Mouse (Mus musculus) T-helper 17 cell (primary cell): Measurements from ENCODE around the gene Agbl3.

Experiments
- in situ Hi-C, 2 experiments: fragments of 300-600 bp; cut with MboI, MseI; formaldehyde crosslinking; loops; 1 replicate in 1 of 2; 2 replicates in 1 of 2; pipeline ENCODE4 v1.15.1; 2025; ENCODE audit warnings: high pct_unique_total_duplicates in 2 of 2

Agbl3 gene

DNA sequence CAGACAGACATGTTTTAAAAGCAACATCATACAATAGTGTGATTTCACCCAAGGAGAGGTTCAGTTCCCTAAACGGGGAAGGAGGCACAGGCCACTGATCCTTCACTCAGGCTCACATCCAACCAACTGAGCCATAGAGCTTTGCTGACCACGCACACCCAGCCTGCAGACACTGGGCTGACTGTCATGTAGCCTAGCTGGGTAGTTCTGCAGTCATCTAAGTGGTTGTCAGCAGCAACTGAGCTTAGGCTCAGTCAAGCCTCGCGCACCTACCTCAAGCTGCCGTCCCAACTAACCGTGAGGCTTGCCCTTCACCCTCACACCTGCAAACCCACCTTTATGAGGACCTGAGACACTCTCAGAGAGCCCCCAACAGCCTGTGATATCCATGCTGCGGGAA, 91.7 kb downstream of the Agbl3 start:
- in situ Hi-C loops, result no loop called here

DNA sequence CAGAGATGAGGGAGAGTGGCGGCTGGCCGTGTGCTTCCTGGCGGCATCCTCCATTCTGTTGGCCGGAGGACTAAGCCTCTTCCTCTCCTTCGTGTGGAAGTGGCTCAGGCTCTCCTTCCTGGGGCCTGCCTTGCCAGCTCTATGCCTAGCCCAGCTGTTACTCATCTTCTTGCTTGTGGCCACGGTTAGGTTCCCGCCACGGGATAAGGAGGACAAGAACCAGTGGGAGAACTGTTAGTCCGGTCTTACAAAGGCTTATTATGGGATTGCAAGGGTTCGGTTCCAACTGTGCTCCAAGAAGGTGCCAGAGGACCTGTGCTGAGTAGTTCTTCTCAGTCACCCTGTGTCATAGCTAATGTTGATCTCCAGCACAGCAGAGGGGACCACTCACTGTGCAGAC, 92.6 kb downstream of the Agbl3 start:
- in situ Hi-C loops, result no loop called here

DNA sequence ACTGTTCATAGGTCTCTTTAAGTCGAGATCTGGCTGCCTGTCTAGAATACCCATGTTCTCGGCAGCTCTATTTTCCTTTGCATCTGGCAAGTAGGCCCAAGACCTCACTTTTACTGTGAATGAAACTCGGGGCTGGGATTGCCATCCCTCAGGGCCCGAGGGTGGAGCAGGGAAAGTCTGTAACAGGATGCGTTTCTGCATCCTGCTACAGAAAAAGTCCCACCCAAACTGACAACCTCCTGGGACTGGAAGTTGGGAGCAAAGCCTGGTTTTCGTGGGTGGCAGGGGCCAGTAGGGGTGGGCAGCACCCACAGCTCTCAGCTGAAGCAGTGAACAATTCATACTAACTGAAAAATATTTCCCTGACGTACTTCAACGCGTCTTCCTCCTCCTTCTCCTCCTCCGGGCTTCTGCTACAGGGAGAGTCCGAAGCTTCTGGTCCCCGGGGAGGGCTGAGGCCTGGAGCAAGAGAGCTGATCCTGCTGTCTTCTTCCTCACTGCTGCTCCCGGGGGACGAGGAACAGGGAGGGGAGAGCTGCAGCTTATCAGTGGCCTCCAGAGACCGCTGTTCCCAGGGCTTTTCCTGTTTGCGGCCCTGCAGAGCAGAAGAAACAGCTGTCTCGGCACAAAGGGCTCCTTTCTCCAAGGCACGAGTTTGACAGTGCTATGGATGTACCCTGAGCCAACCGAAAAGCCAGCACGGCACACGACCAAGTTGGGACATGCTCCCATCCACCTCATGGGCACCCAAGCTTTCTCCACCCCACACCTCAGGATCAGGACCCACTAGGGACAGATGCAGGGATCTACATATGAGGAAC, 94.1 kb downstream of the Agbl3 start:
- in situ Hi-C loops, result no loop called here

DNA sequence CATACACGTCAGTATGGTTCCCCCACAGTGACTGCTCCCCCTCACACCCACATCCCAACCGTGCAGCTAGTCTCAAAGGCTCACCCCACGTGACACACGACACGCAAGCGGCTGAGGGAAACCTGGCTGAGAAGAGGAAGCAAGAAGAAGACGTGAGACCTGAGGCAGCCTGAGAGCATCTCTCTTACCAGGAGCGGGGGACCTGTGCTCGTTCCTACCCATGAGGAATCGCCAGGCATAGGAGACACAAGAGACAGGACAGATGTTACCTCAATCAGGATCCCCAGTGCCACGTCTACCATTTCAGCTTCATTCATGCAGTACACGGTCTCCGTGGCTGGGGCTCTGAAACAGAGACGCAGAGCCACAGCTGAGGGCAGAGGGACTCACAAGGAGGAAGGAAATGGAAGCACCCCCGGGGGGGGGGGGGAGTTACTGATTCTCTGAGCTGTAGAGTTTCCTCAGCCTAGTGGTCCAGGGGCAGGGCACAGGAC, 95.1 kb downstream of the Agbl3 start:
- in situ Hi-C loops, result no loop called here

DNA sequence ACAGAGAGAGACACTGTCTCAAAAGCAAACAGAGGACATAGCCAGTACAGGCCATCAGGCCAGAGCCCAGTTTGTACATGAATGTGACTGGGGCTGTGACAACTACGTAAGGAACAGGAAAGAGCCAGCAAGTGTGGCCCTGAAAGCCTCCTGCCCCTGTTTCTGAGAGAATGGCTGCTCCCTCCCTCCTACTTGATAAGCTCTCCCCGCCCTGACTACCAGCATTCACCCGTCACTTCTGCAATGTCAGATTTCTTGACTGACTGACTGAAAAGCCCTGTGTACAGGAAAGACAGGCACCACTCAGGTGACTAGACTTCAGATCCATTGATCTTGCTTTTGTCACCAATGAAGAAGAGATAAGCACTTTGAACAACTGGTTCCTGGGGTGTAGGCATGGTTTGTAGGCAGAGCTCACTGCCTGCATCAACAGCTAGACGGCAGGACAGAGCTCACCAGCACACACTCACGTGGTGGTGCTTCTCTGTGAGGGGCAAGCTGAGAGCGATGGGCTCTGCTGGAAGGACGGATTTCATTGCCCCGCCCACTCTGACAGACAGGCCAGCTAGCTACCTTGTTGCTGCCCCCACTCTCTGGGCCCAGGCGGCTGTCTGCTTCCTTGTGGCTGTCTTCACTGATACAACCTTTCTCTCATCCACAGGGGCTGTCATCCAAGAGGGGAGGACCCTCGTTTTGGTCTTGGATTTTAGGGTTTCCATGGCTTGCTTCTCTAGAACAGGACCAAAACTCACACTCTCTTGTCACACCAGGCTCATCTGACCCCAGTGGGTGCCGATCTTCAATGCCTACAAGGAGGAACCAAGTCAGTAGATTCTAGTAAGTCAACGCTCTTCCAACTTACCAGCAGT, 96.0 kb downstream of the Agbl3 start:
- in situ Hi-C loops, result no loop called here

DNA sequence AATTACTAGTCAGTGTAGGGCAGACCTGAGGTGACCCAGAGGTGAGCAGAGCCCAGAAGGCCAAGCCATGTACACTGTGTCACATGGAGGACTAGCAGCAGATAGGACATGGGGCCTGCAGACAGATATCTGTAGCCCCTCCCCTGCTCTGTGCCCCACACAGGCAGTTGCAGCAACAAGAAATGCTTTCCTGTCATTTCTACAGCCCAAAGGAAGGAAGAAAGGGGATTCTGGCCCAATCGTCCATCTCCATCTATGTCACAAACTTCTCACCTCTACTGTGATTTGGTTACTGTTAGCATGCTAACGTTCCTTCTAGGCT, 96.6 kb downstream of the Agbl3 start:
- in situ Hi-C loops, result no loop called here

DNA sequence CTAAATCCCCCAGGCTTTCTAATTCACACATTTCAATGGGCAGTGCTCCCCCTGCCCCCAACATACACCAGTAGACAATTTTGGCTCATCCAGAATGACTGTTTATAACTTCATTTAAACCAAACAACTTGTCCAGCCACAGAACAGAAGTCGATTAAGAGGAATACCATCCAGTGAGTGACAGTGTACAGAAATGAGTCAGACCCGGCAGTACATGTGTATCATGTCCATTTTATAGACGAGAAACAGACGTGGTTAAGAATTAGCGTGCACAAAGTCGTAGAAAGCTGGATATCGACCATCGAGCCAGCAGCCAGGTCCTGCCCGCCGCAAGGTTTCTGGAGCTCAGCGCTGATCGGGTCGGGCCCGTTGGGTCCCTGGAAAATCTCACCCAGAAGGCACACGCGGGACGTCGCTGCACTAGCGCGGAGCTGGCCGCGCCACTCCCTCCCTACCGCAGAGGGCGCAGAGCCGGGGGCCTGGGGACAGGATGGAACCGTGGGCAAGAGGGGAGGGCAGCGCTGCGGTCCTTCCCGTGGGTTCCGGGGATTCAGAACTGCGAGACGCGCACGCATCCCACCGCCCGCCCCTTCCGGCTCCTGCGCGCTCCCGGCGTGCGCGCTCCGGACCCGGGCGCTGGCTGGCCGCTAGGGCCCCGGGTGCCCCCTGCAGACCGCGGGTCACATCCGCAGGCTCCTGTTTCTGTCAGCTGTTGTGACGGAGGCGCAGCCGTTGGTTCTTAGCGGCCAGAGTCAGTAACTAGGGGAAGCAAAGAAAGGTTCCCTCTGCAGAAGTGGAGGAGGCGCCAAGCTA, 97.5 kb downstream of the Agbl3 start, which contains the start of gene Cyren:
Gene Cyren (minus strand): TSS at position 552 of the 813 bp plus-strand sequence.
- in situ Hi-C loops, result no loop called here

DNA sequence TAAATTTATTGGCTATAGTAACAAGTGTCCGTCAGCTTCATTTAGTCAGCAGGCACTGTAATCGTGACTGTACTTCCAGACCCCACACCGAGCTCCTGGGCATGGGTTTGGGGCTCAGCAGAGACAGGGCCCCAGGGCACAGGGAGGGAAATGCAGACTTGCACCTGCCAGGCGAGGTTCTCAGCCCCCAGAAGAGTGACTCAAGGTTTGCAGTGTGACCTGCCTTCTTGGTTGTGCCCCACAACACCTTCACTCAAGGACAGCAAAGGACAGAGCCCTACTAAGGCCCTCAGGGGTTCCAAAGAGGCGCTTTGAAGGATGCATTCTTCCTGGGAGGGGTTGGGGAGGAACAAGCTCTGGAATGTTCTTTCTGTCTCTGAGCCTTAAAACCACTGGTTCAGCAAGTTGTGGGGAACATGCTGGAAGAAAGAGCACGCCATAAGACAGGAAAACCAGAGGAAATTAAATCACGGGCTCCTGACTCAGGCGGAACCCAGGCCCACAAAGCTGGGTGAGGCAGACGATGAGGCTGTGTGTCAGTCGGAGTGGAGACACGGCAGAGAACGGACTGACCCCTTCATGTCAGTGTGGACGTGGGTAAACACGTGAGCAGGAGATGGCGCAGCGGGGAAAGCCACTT, 99.0 kb downstream of the Agbl3 start:
- in situ Hi-C loops, result no loop called here

DNA sequence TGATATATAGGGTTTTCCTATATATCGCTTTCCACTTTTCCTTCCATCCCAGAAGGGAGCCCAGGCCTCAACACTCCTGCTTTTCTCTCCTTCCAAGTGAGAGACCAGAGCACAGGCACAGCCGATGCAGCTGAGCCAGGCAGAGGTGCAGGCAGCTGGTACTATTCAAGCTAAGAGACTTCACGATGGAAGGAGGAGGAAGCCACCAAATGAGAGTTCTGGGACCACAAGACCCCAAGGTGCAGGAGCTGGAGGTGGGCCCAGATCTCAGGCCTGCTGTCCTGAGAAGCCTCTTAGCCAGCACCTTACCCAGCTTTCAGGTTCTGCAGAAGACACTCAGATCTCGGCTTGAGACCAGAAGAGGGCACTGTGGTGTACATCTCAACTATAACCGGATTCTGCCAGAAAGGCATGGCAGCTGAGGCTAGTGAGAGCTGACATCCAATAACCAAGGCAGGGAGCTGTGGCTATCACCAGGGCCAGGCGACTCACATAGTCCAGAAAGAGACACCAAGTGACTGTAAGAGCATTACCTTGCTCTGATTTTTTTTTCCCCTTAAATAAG, 99.8 kb downstream of the Agbl3 start:
- in situ Hi-C loops, result no loop called here

DNA sequence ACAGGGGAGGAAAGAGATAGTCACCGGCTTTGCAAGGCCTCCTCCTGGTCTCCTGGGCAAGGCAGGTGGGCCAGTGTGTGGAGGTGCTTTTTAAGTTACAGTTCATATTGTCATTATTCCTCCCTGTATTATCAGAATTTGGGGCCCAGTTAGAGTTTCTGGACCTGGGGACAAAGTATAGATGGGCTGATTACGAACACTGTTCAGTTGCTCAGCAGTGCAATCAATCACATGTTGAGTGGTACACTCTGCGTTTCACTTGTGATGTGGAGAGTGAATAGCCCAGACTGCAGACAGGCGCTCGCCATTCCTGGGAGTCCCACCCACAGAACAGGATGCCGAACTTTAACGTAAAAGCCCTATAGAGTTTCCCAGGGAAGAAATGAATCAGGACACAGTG, 104.5 kb downstream of the Agbl3 start:
- in situ Hi-C loops, result no loop called here

DNA sequence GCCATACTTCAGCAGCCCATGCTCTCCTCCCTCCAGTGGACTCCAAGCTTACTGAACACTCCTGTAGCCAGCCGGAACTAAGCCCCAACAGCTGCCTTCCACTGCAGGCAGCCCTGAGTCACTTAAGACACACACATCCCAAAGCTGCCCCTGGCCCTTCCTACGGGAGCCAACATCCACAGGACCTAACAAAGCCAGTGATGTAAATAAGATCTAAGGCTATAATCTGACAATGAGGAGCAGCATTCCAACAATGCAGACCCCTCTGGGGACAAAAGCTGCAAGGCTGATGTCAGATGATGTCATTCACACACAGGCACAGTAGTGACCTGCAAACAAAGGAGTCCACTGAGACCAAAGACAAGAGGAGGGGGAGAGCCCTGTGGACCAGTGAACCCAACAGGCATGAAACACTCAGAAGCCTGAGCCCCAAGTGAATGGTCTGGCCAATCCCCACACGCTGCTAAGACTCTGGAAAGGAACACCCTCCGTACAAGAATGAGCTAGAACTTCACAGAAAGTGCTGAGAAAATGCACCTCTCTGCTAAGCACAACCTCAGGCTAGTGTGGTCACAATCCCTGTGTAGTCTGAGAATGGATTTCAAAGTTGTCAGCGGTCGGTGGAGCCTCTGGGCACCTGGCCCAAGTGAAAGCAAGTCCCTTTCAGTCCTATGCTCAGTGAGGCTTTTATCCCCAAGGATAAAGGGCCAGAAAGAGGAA, 107.1 kb downstream of the Agbl3 start:
- in situ Hi-C loops, result no loop called here

DNA sequence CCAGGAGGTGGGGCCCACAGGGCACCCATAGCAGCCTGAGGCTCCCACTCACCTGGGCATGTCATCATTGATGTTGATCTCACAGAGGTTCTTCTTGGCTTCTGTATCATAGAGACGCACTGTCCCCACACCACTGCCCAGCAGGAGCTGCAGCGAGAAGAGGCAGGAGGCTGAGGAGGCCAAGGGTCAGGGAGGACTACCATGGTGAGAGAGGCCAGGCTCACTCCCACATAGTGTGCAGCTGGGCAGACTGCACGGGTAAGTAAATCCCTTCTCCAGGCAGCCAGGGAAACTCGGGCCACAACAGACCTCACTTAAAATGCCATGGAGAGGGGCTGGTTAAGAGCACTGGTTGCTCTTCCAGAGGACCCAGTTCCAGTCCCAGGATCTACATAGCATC, 109.0 kb downstream of the Agbl3 start:
- in situ Hi-C loops, result no loop called here

DNA sequence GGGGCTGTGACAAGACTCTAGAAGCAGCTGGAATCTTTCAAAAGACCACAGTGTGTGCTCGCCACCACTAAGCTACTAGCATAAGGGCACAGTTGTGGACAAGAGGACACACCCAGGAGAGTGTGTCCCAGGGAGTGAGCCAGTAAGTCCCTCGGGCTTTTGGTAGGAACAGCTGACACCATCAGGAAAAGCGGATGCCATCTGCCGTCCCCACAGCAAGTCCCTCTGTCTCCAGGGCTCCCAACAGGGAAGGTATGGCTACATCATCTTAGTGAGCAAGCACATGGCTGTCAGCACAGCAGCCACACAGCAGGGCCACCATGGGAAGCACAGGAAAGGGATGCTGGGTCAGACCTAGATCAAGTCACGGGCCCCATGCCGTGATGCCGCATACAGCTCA, 115.3 kb downstream of the Agbl3 start:
- in situ Hi-C loops, result no loop called here

DNA sequence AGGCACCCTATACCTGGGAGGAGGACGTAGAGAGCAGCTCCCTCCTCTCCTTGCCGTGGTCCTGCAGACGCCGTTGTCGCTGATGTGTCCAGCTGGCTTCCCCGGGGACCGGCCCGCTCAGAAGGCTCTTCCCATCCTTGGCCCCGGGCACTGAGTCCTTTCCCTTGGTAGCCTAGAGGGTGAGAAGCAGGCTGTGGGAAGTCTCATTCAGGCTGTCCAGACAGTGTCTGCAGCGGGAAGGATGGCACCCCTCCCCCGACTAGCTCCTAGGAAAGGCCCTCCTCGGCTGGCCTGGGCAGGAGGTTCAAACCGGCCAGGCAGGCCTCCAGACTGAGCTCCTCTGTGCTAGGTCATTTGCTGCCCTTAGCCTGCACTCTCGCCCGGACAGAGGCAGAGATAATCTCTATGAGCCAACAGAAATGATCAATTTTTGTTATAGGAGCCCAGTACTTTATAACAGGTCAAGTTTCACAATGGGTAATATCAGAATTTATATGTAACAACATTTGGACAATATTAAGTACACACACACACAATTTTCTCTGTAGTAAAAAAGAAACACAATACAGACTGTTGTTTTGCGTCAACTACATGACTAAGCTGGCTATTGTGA, 116.0 kb downstream of the Agbl3 start:
- in situ Hi-C loops, result no loop called here

DNA sequence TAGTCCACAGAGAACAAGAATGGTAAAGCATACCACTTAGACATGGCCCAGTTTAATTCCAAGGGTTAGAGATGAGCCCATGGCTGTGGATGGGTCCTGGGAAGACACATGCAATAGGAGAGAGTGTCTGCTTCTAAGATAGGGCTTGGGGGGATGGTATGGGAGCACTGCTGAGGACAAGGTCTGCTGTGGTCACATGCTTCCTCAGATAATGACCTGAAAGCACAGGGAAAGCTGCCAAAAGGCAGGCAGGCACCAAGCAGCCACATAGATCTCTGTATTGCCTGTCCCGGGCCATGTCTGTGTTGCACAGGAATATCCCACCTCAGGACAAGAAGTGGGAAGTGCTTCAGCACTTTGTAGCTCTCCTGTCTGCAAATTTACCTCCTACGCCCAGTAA, 118.9 kb downstream of the Agbl3 start:
- in situ Hi-C loops, result no loop called here

DNA sequence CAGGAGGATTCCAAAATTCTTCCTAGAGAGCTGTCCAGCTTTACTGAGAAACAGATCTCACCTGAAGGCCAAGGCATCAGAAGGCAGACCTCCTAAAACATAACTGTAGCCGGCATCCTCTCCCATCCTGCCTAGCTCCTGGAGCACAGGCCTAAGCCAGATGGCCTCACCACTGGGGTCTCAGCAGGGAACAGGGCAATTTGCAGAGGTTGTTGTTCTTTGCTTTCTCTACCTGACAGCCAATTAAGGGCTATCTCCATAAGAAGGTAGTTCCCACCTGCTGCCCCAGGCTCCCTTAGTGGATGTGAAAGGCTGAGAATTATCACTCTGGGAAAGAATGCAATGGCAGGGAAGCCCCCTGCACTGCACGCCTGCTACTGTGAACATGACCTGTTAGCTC, 120.8 kb downstream of the Agbl3 start:
- in situ Hi-C loops, result no loop called here

DNA sequence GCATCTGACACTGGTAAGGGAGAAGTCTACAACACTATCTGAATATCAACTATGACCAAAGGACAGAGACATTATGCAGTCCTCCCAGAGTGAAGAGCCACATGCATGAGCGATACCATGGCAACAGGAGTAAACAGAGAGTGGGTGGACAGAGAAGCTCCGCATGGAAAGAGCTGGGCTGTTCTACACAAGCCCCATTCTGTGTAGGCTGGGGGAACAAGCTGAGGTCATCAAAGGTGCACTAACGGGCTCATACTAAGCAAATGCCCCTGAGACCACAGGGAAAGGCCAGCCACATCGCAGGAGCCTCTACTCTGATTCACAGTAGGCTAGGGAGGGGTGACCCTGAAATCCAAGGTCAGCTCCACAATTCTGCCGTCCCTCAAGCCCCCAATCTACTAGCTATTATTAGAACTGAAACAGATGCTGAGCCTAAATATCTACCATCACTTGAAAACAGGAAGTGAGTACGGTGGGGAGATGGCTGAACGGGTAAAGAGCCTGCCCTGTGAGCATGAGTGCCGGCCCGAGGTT, 121.7 kb downstream of the Agbl3 start:
- in situ Hi-C loops, result no loop called here

DNA sequence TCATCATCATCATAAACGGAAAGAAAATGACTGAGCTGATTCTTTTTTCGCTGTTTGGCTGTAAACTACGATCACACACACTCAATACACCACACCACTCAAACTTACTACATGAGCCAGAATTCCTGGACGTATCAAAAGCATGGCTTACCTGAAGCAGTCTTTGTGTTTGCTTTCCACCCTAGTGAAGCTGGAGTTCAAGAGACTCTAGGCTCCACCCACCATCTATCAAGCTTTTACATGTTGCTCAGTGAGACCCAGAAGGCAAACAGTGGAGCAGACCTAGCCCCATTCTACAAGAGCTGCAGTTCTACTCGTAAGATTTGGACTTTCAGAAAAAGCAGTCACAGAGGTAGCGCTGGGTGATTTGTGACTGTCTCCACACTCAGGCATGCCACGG, 122.3 kb downstream of the Agbl3 start:
- in situ Hi-C loops, result no loop called here

DNA sequence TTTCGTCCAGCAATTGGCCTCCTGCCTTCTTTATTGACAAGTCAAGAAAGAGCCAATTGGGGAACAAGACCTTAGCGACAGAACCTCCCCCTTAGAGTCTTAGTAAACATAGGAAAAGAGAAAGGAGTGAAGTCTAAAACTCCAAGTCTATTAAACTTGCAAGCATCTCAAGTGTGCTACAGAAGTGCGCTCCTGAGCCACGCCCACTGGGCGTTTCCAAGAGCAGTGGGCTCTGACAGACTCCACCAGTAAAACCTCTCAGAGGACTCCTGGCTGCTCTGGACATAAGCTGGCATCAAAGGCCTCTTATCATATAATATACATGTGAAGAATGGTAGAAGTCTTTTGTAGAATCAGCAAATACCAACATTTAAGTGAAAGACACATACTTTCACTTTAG, 123.2 kb downstream of the Agbl3 start:
- in situ Hi-C loops, result no loop called here

DNA sequence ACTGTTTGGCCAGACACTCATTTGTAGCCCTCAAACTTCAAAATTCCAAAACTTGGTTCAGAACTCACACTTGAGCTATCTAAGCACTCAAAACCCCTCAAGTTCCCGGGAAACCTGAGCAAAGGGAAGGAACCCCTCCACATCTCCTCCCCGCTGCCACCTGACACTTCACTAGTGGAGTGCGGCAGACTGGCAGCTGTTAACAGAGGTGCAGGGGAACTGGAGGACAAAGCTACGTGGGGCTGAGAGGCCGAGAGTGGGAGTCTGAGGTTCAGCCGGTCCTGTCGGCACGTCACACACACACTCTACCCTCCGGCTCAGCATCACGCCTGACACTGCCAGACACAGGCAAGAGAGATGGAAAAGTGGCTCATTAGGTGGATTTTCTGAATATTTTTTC, 123.6 kb downstream of the Agbl3 start:
- in situ Hi-C loops, result no loop called here
